Mouse (Mus musculus): ENCODE measurements at regions not wholly inside any gene's neighbourhood (a gene's known extent, or its start where the extent isn't known, plus 50 kb on each side); places are given as distances from the start of the nearest gene placed in this dataset.
"Not testable (repeated sequence)": the region's sequence is repeated elsewhere in the genome, so short reads cannot be mapped to it uniquely, and the experiment has no call there.

- no peak for DNase-seq (ENCODE audit: low read depth, low spot score)
These were observed 132.9 kb downstream of the Tfec start for GRCm38 (mm10) chr6:16765354-16765753.

GRCm38 (mm10) chr6:16764707-16765106 is 133.5 kb downstream of the Tfec start:
- no peak for DNase-seq (ENCODE audit: low read depth, low spot score)

- DNase-seq (ENCODE audit: low read depth, low spot score): not testable (repeated sequence)
These were observed 143.2 kb downstream of the Tfec start for GRCm38 (mm10) chr6:16755044-16755443.

- peak; percentile 14 for DNase-seq (ENCODE audit: low read depth, low spot score)
These were observed 165.1 kb downstream of the Tfec start for GRCm38 (mm10) chr6:16733184-16733583.

- DNase-seq (ENCODE audit: low read depth, low spot score): no peak
These were observed 166.1 kb downstream of the Tfec start for GRCm38 (mm10) chr6:16732095-16732494.

GRCm38 (mm10) chr6:16727256-16727890 is 170.9 kb downstream of the Tfec start:
- no peak for DNase-seq (ENCODE audit: low read depth, low spot score)

- no peak for DNase-seq (ENCODE audit: low read depth, low spot score)
These were observed 173.0 kb downstream of the Tfec start for GRCm38 (mm10) chr6:16725256-16725655.

GRCm38 (mm10) chr6:16704496-16704895 is 193.7 kb downstream of the Tfec start:
- DNase-seq (ENCODE audit: low read depth, low spot score): no peak

GRCm38 (mm10) chr6:16703412-16703746 is 194.9 kb downstream of the Tfec start:
- no peak for DNase-seq (ENCODE audit: low read depth, low spot score)

- DNase-seq (ENCODE audit: low read depth, low spot score): no peak
These were observed 195.4 kb downstream of the Tfec start for GRCm38 (mm10) chr6:16702706-16703411.

GRCm38 (mm10) chr6:16697285-16697684 is 201.0 kb downstream of the Tfec start:
- DNase-seq (ENCODE audit: low read depth, low spot score): no peak

- DNase-seq (ENCODE audit: low read depth, low spot score): peak; percentile 37
These were observed 230.2 kb downstream of the Tfec start for GRCm38 (mm10) chr6:16668004-16668403.

- no peak for DNase-seq (ENCODE audit: low read depth, low spot score)
These were observed 231.0 kb downstream of the Tfec start for GRCm38 (mm10) chr6:16667241-16667640.

GRCm38 (mm10) chr6:16646269-16646668 is 252.0 kb downstream of the Tfec start:
- DNase-seq (ENCODE audit: low read depth, low spot score): no peak

- DNase-seq (ENCODE audit: low read depth, low spot score): no peak
These were observed 254.7 kb downstream of the Tfec start for GRCm38 (mm10) chr6:16643519-16643918.

GRCm38 (mm10) chr6:16636736-16637304 is 261.4 kb downstream of the Tfec start:
- DNase-seq (ENCODE audit: low read depth, low spot score): no peak

GRCm38 (mm10) chr6:16636108-16636507 is 262.1 kb downstream of the Tfec start:
- DNase-seq (ENCODE audit: low read depth, low spot score): no peak

- DNase-seq (ENCODE audit: low read depth, low spot score): peak; percentile 2
These were observed 290.7 kb downstream of the Tfec start for GRCm38 (mm10) chr6:16607393-16608023.

GRCm38 (mm10) chr6:16606687-16607392 is 291.4 kb downstream of the Tfec start:
- peak; percentile 2 for DNase-seq (ENCODE audit: low read depth, low spot score)

- no peak for DNase-seq (ENCODE audit: low read depth, low spot score)
These were observed 305.8 kb downstream of the Tfec start for GRCm38 (mm10) chr6:16592411-16592810.

- DNase-seq (ENCODE audit: low read depth, low spot score): no peak
These were observed 315.9 kb downstream of the Tfec start for GRCm38 (mm10) chr6:16582302-16582701.

GRCm38 (mm10) chr6:16581801-16582200 is 316.4 kb downstream of the Tfec start:
- no peak for DNase-seq (ENCODE audit: low read depth, low spot score)

Measured in R1 (cell line).